Mouse (Mus musculus): ENCODE measurements around the gene Fcho2. TPM values are rescaled to one million over a fixed set of nuclear protein-coding genes. Genes with fewer than 3 reads are reported as not detected.

Gene Fcho2
- total and polyA plus RNA-seq, 3 experiments, result 3.0 to 9.0 (median 5.6) TPM

GRCm38 (mm10) chr13:98694773-98695314 is 120.4 kb downstream of the Fcho2 start, which contains the start of gene Tmem171:
Gene Tmem171 (minus strand): TSS chr13:98694834.
- DNase-seq (ENCODE audit: extremely low read depth), result no peak
- H3K36me3 ChIP-seq (replicated peaks in 1 of 2; ENCODE audit: control insufficient read depth in 1 of 2, insufficient read depth in 1 of 2, low read length in 1 of 2), result no peaks in the 10 kb centered on the region
- H3K27ac ChIP-seq (ENCODE audit: insufficient read depth, low read depth), result no peak within 1 kb of the TSS
- no peak for TF ChIP-seq BHLHE40 (IDR thresholded peaks at IDR 0.05; ENCODE audit: low read depth, low read length)
- no peak for TF ChIP-seq ZNF384 (IDR thresholded peaks at IDR 0.05; ENCODE audit: low read depth, low read length)
- no peak for TF ChIP-seq MXI1 (IDR thresholded peaks at IDR 0.05; ENCODE audit: low read depth, low read length)
- no peak for TF ChIP-seq RCOR1 (conservative IDR thresholded peaks at IDR 0.05; ENCODE audit: low read depth, low read length)
- no peak for TF ChIP-seq JUND (conservative IDR thresholded peaks at IDR 0.05; ENCODE audit: low read depth, low read length)
- TF ChIP-seq TCF12 (IDR thresholded peaks at IDR 0.05; ENCODE audit: low read depth, low read length), result no peak
- TF ChIP-seq CHD1 (IDR thresholded peaks at IDR 0.05; ENCODE audit: low read depth, low read length), result no peak
- TF ChIP-seq NELFE (IDR thresholded peaks at IDR 0.05; ENCODE audit: low read depth, low read length), result no peak
- TF ChIP-seq USF1 (IDR thresholded peaks at IDR 0.05; ENCODE audit: low read depth, low read length), result no peak
- H3K9me3 ChIP-seq (replicated peaks; ENCODE audit: low read length), result no peaks in the 10 kb centered on the region
- dilution Hi-C loops (cut with MboI; ENCODE audit: extremely low pct_ligation_motif_present, extremely low pct_unique_long_range_greater_than_20kb, low sequenced_read_pairs) (no loop called here), in situ Hi-C loops (cut with MboI; ENCODE audit: low pct_ligation_motif_present, low pct_unique_long_range_greater_than_20kb, low sequenced_read_pairs) (no loop called here)
- no peak within 1 kb of the TSS for H3K4me3 ChIP-seq (replicated peaks in 1 of 3; ENCODE audit: low read depth in 2 of 3, low read length in 2 of 3, poor library complexity in 1 of 3)
- no peaks in the 10 kb centered on the region for H3K79me2 ChIP-seq (replicated peaks; ENCODE audit: control insufficient read depth, extremely low read depth, insufficient read depth, poor library complexity, severe bottlenecking)
- peaks cover 7 to 41% of the 10 kb centered on the region in 2 experiments for H3K4me1 ChIP-seq (ENCODE audit: control insufficient read depth in 1 of 2, insufficient read depth in 2 of 2)
- no peak within 1 kb of the TSS for H3K4me2 ChIP-seq (ENCODE audit: insufficient read depth, low read depth, poor library complexity, severe bottlenecking)
- no peaks in the 10 kb centered on the region for H3K27me3 ChIP-seq (replicated peaks)
- no peak within 1 kb of the TSS for H3K9ac ChIP-seq (ENCODE audit: insufficient read depth, low read depth)

GRCm38 (mm10) chr13:98693316-98693715 is 121.9 kb downstream of the Fcho2 start:
- H3K27me3 ChIP-seq (replicated peaks), result no peaks in the 10 kb centered on the region
- no peak for DNase-seq (ENCODE audit: extremely low read depth)
- peak overlapping the region; percentile 18 for H3K4me2 ChIP-seq (ENCODE audit: insufficient read depth, low read depth, poor library complexity, severe bottlenecking)
- no peaks in the 10 kb centered on the region for H3K79me2 ChIP-seq (replicated peaks; ENCODE audit: control insufficient read depth, extremely low read depth, insufficient read depth, poor library complexity, severe bottlenecking)
- H3K9me3 ChIP-seq (replicated peaks; ENCODE audit: low read length), result no peaks in the 10 kb centered on the region
- no peak overlapping the region for H3K27ac ChIP-seq (ENCODE audit: insufficient read depth, low read depth)
- H3K4me1 ChIP-seq (ENCODE audit: control insufficient read depth in 1 of 2, insufficient read depth in 2 of 2), result peaks cover 7 to 41% of the 10 kb centered on the region in 2 experiments
- TF ChIP-seq ZKSCAN1 (IDR thresholded peaks at IDR 0.05; ENCODE audit: borderline replicate concordance, low read depth, low read length), result no peak
- TF ChIP-seq ZNF384 (IDR thresholded peaks at IDR 0.05; ENCODE audit: low read depth, low read length), result no peak
- no peak for TF ChIP-seq POLR2A (IDR thresholded peaks at IDR 0.05; ENCODE audit: low read depth, low read length)
- no peak for TF ChIP-seq HCFC1 (IDR thresholded peaks at IDR 0.05; ENCODE audit: low read depth, low read length)
- no peak for TF ChIP-seq BHLHE40 (IDR thresholded peaks at IDR 0.05; ENCODE audit: low read depth, low read length)
- no peak for TF ChIP-seq MXI1 (IDR thresholded peaks at IDR 0.05; ENCODE audit: low read depth, low read length)
- no peak for TF ChIP-seq USF2 (conservative IDR thresholded peaks at IDR 0.05; ENCODE audit: low read depth, low read length)
- no peak for TF ChIP-seq UBTF (IDR thresholded peaks at IDR 0.05; ENCODE audit: low read depth, low read length)
- TF ChIP-seq ZC3H11A (IDR thresholded peaks at IDR 0.05; ENCODE audit: low read depth, low read length), result no peak
- H3K9ac ChIP-seq (ENCODE audit: insufficient read depth, low read depth), result no peak overlapping the region; the same call in 1 of the 2 replicates
- H3K36me3 ChIP-seq (replicated peaks in 1 of 2; ENCODE audit: control insufficient read depth in 1 of 2, insufficient read depth in 1 of 2, low read length in 1 of 2), result no peaks in the 10 kb centered on the region
- in situ Hi-C loops (cut with MboI; ENCODE audit: low pct_ligation_motif_present, low pct_unique_long_range_greater_than_20kb, low sequenced_read_pairs), result no loop called here
- peak overlapping the region in 1 of 3 experiments; percentile 39 for H3K4me3 ChIP-seq (replicated peaks in 1 of 3; ENCODE audit: low read depth in 2 of 3, low read length in 2 of 3, poor library complexity in 1 of 3)
- dilution Hi-C loops (cut with MboI; ENCODE audit: extremely low pct_ligation_motif_present, extremely low pct_unique_long_range_greater_than_20kb, low sequenced_read_pairs), result no loop called here

All from CH12.LX (cell line).